Mouse (Mus musculus) embryonic fibroblast, embryonic 13.5 days (primary cell): Measurements from ENCODE around the gene Ank2.

Experiments
- CTCF ChIP-seq: IDR thresholded peaks from 2 replicates; pipeline ENCODE4 v1.5.1; 2011; ENCODE audit warnings: mild to moderate bottlenecking, control low read depth, low read length, moderate library complexity, borderline replicate concordance; ENCODE audit not compliant: insufficient read depth
- POLR2A ChIP-seq: IDR thresholded peaks from 2 replicates; pipeline ENCODE4 v1.6.1; 2011; ENCODE audit warnings: low read depth, mild to moderate bottlenecking, control low read depth, low read length, moderate library complexity

DNA sequence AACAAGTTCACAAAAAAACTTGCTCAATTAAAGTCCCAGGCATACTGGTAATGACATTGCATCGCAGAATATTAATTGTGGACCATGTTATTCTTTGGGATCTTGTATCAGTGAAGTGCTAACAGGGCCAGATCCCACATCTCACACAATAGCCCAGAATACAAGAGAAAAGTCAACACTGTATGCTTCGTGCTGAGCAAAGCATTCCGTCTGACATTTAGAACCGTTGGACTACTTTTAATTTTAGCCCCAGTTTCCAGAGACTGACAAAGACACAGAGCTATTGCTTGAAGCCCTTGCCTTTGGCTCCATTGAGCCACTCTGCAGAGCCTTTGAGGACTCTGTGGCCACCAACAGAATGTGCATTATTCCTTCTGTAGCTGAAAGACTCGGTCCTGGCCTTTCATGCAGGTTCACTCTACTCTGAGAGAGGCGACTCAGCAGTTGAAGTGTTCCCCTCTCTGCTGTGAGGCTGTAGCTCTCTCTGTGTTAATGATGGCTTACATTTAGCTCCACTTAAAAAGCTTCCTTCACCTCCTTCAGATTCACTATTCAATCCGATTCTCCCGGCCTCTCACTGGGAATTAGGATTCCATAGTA lies 153.2 kb downstream of the Ank2 start:
- TF ChIP-seq CTCF (no peak), POLR2A (no peak)
